Mouse (Mus musculus) cerebellum, postnatal 36 days (tissue): ENCODE measurements around the gene Gcgr.
"Not testable (repeated sequence)": the region's sequence is repeated elsewhere in the genome, so short reads cannot be mapped to it uniquely, and the experiment has no call there.

Experiments
- DNase-seq, 2 experiments: peaks; one replicate each; pipeline ENCODE4 v3.0.0; 2021 to 2022; ENCODE audit warnings: mixed read lengths in 2 of 2

Gcgr gene

GRCm38 (mm10) chr11:120539285-120540014, 9.0 kb downstream of the Gcgr start:
- DNase-seq = no peak

GRCm38 (mm10) chr11:120541907-120542306, 11.4 kb downstream of the Gcgr start:
- DNase-seq = peak in 1 of 2 experiments; percentile 11

- no peak for DNase-seq
Observed at GRCm38 (mm10) chr11:120542376-120542775, 11.9 kb downstream of the Gcgr start.

- no peak for DNase-seq
Observed at GRCm38 (mm10) chr11:120545964-120546363, 15.5 kb downstream of the Gcgr start.

GRCm38 (mm10) chr11:120547469-120547868, 17.0 kb downstream of the Gcgr start:
- no peak for DNase-seq

GRCm38 (mm10) chr11:120548214-120548613, 17.7 kb downstream of the Gcgr start:
- no peak for DNase-seq

- DNase-seq = no peak
Observed at GRCm38 (mm10) chr11:120548786-120549167, 18.3 kb downstream of the Gcgr start.

- peak; percentile 93 to 96 for DNase-seq
Observed at GRCm38 (mm10) chr11:120549168-120549945, 18.9 kb downstream of the Gcgr start, which contains the start of gene Mcrip1. Gene Mcrip1 (minus strand): TSS chr11:120549727.

GRCm38 (mm10) chr11:120549986-120550809, 19.7 kb downstream of the Gcgr start:
- no peak for DNase-seq

GRCm38 (mm10) chr11:120550810-120551440, 20.4 kb downstream of the Gcgr start, which contains the start of gene Ppp1r27:
Gene Ppp1r27 (minus strand): TSS chr11:120551132.
- DNase-seq = no peak

GRCm38 (mm10) chr11:120552736-120553135, 22.2 kb downstream of the Gcgr start:
- DNase-seq = no peak

GRCm38 (mm10) chr11:120554834-120555233, 24.3 kb downstream of the Gcgr start:
- no peak for DNase-seq

- DNase-seq = no peak
Observed at GRCm38 (mm10) chr11:120555260-120555659, 24.8 kb downstream of the Gcgr start.

- DNase-seq = not testable (repeated sequence)
Observed at GRCm38 (mm10) chr11:120558843-120559242, 28.3 kb downstream of the Gcgr start.

- no peak for DNase-seq
Observed at GRCm38 (mm10) chr11:120560952-120561728, 30.6 kb downstream of the Gcgr start.

GRCm38 (mm10) chr11:120562949-120563348, 32.5 kb downstream of the Gcgr start:
- DNase-seq = no peak

GRCm38 (mm10) chr11:120565114-120565513, 34.6 kb downstream of the Gcgr start:
- no peak for DNase-seq

GRCm38 (mm10) chr11:120568324-120568723, 37.8 kb downstream of the Gcgr start:
- DNase-seq = no peak

GRCm38 (mm10) chr11:120571122-120571521, 40.6 kb downstream of the Gcgr start:
- DNase-seq = no peak

- DNase-seq = no peak
Observed at GRCm38 (mm10) chr11:120571754-120572416, 41.4 kb downstream of the Gcgr start.

GRCm38 (mm10) chr11:120572417-120572751, 41.9 kb downstream of the Gcgr start:
- DNase-seq = no peak
